Mouse (Mus musculus): Measurements from ENCODE around the gene Mfap1b. TPM values are rescaled to one million over a fixed set of nuclear protein-coding genes. Genes with fewer than 3 reads are reported as not detected.

Mfap1b gene
- polyA plus RNA-seq, 1 experiment from 2014 or later, result 66.1 TPM

GRCm38 (mm10) chr2:121446506-121446905, 27.4 kb downstream of the Mfap1b start:
- Histone ChIP-seq H3K4me2 (no peak overlapping the region), H3K4me1 (replicated peaks) (peaks cover 32% of the 10 kb centered on the region), H3K4me3 (replicated peaks) (no peak overlapping the region), H3K27ac (no peak overlapping the region), H3K27me3 (peaks cover 6% of the 10 kb centered on the region), H3K9me3 (no peaks in the 10 kb centered on the region), H3K36me3 (peaks cover 3% of the 10 kb centered on the region), H3K9ac (replicated peaks) (no peak overlapping the region)
- 77% methylated on average over 4 of the region's 4 CpGs for WGBS
- no peak for ATAC-seq (ENCODE audit: insufficient number of reproducible peaks, insufficient read depth, low FRiP score, low TSS enrichment, low read depth)

GRCm38 (mm10) chr2:121445117-121445516, 28.8 kb downstream of the Mfap1b start:
- no peak for ATAC-seq (ENCODE audit: insufficient number of reproducible peaks, insufficient read depth, low FRiP score, low TSS enrichment, low read depth)
- peaks cover 6% of the 10 kb centered on the region for H3K27me3 ChIP-seq
- H3K27ac ChIP-seq, result no peak overlapping the region
- H3K4me3 ChIP-seq (replicated peaks), result no peak overlapping the region
- peaks cover 23% of the 10 kb centered on the region for H3K4me1 ChIP-seq (replicated peaks)
- 74% methylated on average over 3 of the region's 3 CpGs for WGBS
- H3K4me2 ChIP-seq, result no peak overlapping the region
- no peaks in the 10 kb centered on the region for H3K36me3 ChIP-seq
- no peak overlapping the region for H3K9ac ChIP-seq (replicated peaks)
- no peaks in the 10 kb centered on the region for H3K9me3 ChIP-seq

GRCm38 (mm10) chr2:121444178-121444577, 29.7 kb downstream of the Mfap1b start, which contains the start of gene Ell3:
TSS of gene Ell3 (minus strand) at chr2:121444278.
- Histone ChIP-seq H3K4me1 (replicated peaks) (peaks cover 22% of the 10 kb centered on the region), H3K27me3 (peaks cover 6% of the 10 kb centered on the region), H3K27ac (no peak within 1 kb of the TSS), H3K4me2 (peak within 1 kb of the TSS; percentile 92), H3K9ac (replicated peaks) (peak within 1 kb of the TSS; percentile 55; the same call in 1 of the 2 replicates), H3K36me3 (peaks cover 7% of the 10 kb centered on the region), H3K9me3 (no peaks in the 10 kb centered on the region), H3K4me3 (replicated peaks) (peak within 1 kb of the TSS; percentile 53; the same call in 1 of the 2 replicates)
- no peak for ATAC-seq (ENCODE audit: insufficient number of reproducible peaks, insufficient read depth, low FRiP score, low TSS enrichment, low read depth)
- WGBS, result 87% methylated on average over 1 of the region's 1 CpGs

- Histone ChIP-seq H3K9me3 (no peaks in the 10 kb centered on the region), H3K4me1 (replicated peaks) (peaks cover 22% of the 10 kb centered on the region), H3K27me3 (peaks cover 6% of the 10 kb centered on the region), H3K4me2 (peak overlapping the region; percentile 92), H3K36me3 (peaks cover 19% of the 10 kb centered on the region), H3K9ac (replicated peaks) (peak overlapping the region; percentile 55; the same call in 1 of the 2 replicates), H3K27ac (no peak overlapping the region), H3K4me3 (replicated peaks) (peak overlapping the region; percentile 53)
- WGBS, result 4% methylated on average over 8 of the region's 8 CpGs
- no peak for ATAC-seq (ENCODE audit: insufficient number of reproducible peaks, insufficient read depth, low FRiP score, low TSS enrichment, low read depth)
Observed at GRCm38 (mm10) chr2:121443068-121443349, 30.9 kb downstream of the Mfap1b start.

- peak overlapping the region; percentile 55 for H3K9ac ChIP-seq (replicated peaks)
- H3K36me3 ChIP-seq, result peaks cover 24% of the 10 kb centered on the region
- H3K4me2 ChIP-seq, result peak overlapping the region; percentile 92
- peak; percentile 84 for ATAC-seq (ENCODE audit: insufficient number of reproducible peaks, insufficient read depth, low FRiP score, low TSS enrichment, low read depth)
- H3K4me1 ChIP-seq (replicated peaks), result peaks cover 22% of the 10 kb centered on the region
- peaks cover 6% of the 10 kb centered on the region for H3K27me3 ChIP-seq
- H3K27ac ChIP-seq, result no peak overlapping the region
- WGBS, result 2% methylated on average over 30 of the region's 30 CpGs
- H3K4me3 ChIP-seq (replicated peaks), result peak overlapping the region; percentile 53
- H3K9me3 ChIP-seq, result no peaks in the 10 kb centered on the region
Observed at GRCm38 (mm10) chr2:121442259-121443067, 31.4 kb downstream of the Mfap1b start.

GRCm38 (mm10) chr2:121441800-121442199, 32.1 kb downstream of the Mfap1b start:
- Histone ChIP-seq H3K27me3 (peaks cover 6% of the 10 kb centered on the region), H3K9me3 (no peaks in the 10 kb centered on the region), H3K4me3 (replicated peaks) (peak overlapping the region; percentile 53), H3K9ac (replicated peaks) (peak overlapping the region; percentile 55), H3K36me3 (peaks cover 31% of the 10 kb centered on the region), H3K4me1 (replicated peaks) (peaks cover 22% of the 10 kb centered on the region), H3K4me2 (peak overlapping the region; percentile 92), H3K27ac (no peak overlapping the region)
- 6% methylated on average over 11 of the region's 11 CpGs for WGBS
- ATAC-seq (ENCODE audit: insufficient number of reproducible peaks, insufficient read depth, low FRiP score, low TSS enrichment, low read depth), result peak; percentile 9; the same call in 1 of the 2 replicates

GRCm38 (mm10) chr2:121440834-121441605, 32.8 kb downstream of the Mfap1b start:
- H3K27me3 ChIP-seq, result peaks cover 6% of the 10 kb centered on the region
- H3K4me2 ChIP-seq, result peak overlapping the region; percentile 92; the same call in 1 of the 2 replicates
- peaks cover 38% of the 10 kb centered on the region for H3K36me3 ChIP-seq
- no peak for ATAC-seq (ENCODE audit: insufficient number of reproducible peaks, insufficient read depth, low FRiP score, low TSS enrichment, low read depth)
- 0 out of 2 replicates have a peak overlapping the region, but pooled peaks have one; percentile 4 for H3K9ac ChIP-seq (replicated peaks)
- no peak overlapping the region for H3K4me3 ChIP-seq (replicated peaks)
- H3K27ac ChIP-seq, result no peak overlapping the region
- H3K9me3 ChIP-seq, result no peaks in the 10 kb centered on the region
- H3K4me1 ChIP-seq (replicated peaks), result peaks cover 22% of the 10 kb centered on the region
- WGBS, result 53% methylated on average over 5 of the region's 5 CpGs

- Histone ChIP-seq H3K9me3 (no peaks in the 10 kb centered on the region), H3K4me2 (no peak overlapping the region), H3K27me3 (peaks cover 6% of the 10 kb centered on the region), H3K4me1 (replicated peaks) (peaks cover 22% of the 10 kb centered on the region), H3K9ac (replicated peaks) (no peak overlapping the region), H3K4me3 (replicated peaks) (no peak overlapping the region), H3K27ac (no peak overlapping the region), H3K36me3 (peaks cover 50% of the 10 kb centered on the region)
- ATAC-seq (ENCODE audit: insufficient number of reproducible peaks, insufficient read depth, low FRiP score, low TSS enrichment, low read depth), result no peak
- WGBS, result 70% methylated on average over 4 of the region's 4 CpGs
Observed at GRCm38 (mm10) chr2:121439746-121440145, 34.1 kb downstream of the Mfap1b start.

- Histone ChIP-seq H3K27me3 (no peaks in the 10 kb centered on the region), H3K4me3 (replicated peaks) (no peak overlapping the region), H3K27ac (no peak overlapping the region), H3K36me3 (peaks cover 99% of the 10 kb centered on the region), H3K4me1 (replicated peaks) (no peaks in the 10 kb centered on the region), H3K9me3 (no peaks in the 10 kb centered on the region), H3K4me2 (no peak overlapping the region), H3K9ac (replicated peaks) (no peak overlapping the region)
- ATAC-seq (ENCODE audit: insufficient number of reproducible peaks, insufficient read depth, low FRiP score, low TSS enrichment, low read depth), result no peak
- 98% methylated on average over 1 of the region's 1 CpGs for WGBS
Observed at GRCm38 (mm10) chr2:121434854-121435253, 39.0 kb downstream of the Mfap1b start.

- H3K4me2 ChIP-seq, result no peak overlapping the region
- H3K27ac ChIP-seq, result no peak overlapping the region
- WGBS, result 94% methylated on average over 2 of the region's 2 CpGs
- H3K9me3 ChIP-seq, result no peaks in the 10 kb centered on the region
- H3K27me3 ChIP-seq, result no peaks in the 10 kb centered on the region
- no peak for ATAC-seq (ENCODE audit: insufficient number of reproducible peaks, insufficient read depth, low FRiP score, low TSS enrichment, low read depth)
- H3K36me3 ChIP-seq, result peaks cover 97% of the 10 kb centered on the region
- H3K9ac ChIP-seq (replicated peaks), result no peak overlapping the region
- no peak overlapping the region for H3K4me3 ChIP-seq (replicated peaks)
- H3K4me1 ChIP-seq (replicated peaks), result no peaks in the 10 kb centered on the region
Observed at GRCm38 (mm10) chr2:121425890-121426289, 48.0 kb downstream of the Mfap1b start.

- Histone ChIP-seq H3K4me1 (replicated peaks) (no peaks in the 10 kb centered on the region), H3K9ac (replicated peaks) (no peak overlapping the region), H3K4me3 (replicated peaks) (no peak overlapping the region), H3K27ac (no peak overlapping the region), H3K4me2 (no peak overlapping the region), H3K9me3 (no peaks in the 10 kb centered on the region), H3K27me3 (no peaks in the 10 kb centered on the region), H3K36me3 (peaks cover 90% of the 10 kb centered on the region)
- ATAC-seq (ENCODE audit: insufficient number of reproducible peaks, insufficient read depth, low FRiP score, low TSS enrichment, low read depth), result no peak
- 88% methylated on average over 2 of the region's 2 CpGs for WGBS
Observed at GRCm38 (mm10) chr2:121423166-121423565, 50.7 kb downstream of the Mfap1b start.

Data from limb, embryonic 12.5 days (tissue).